Mouse (Mus musculus) limb, embryonic 11.5 days (tissue): Measurements from ENCODE around the gene Kansl3. TPM values are rescaled to one million over a fixed set of nuclear protein-coding genes. Genes with fewer than 3 reads are reported as not detected.

Experiments
- ATAC-seq: fragments of 200-750 bp; cut with Nextera tagmentation; 2 replicates; pipeline ENCODE4 v1.8.0; 2017; ENCODE audit warnings: low read depth; ENCODE audit not compliant: insufficient number of reproducible peaks, low FRiP score, low TSS enrichment
- DNase-seq: peaks from one replicate; pipeline ENCODE4 v3.0.0-alpha.2; 2015; ENCODE audit warnings: low spot score
- H3K27ac ChIP-seq: fragments of 300-500 bp; sonication (generic); replicated peaks from 2 replicates; pipeline ENCODE4 v1.5.1; 2014; ENCODE audit warnings: low read depth, mild to moderate bottlenecking, low read length
- H3K27me3 ChIP-seq: fragments of 300-500 bp; sonication (generic); 2 replicates; pipeline ENCODE4 v1.6.1; 2014; ENCODE audit warnings: mild to moderate bottlenecking, low read length, mixed read lengths; ENCODE audit not compliant: control insufficient read depth, insufficient read depth
- H3K36me3 ChIP-seq: fragments of 300-500 bp; sonication (generic); 2 replicates; pipeline ENCODE4 v1.6.1; 2014; ENCODE audit warnings: mild to moderate bottlenecking, low read length, moderate library complexity, mixed read lengths; ENCODE audit not compliant: control insufficient read depth, insufficient read depth
- H3K4me1 ChIP-seq: fragments of 300-500 bp; sonication (generic); 2 replicates; pipeline ENCODE4 v1.6.1; 2014; ENCODE audit warnings: low read length, mixed read lengths; ENCODE audit not compliant: control insufficient read depth, insufficient read depth
- H3K4me2 ChIP-seq: fragments of 300-500 bp; sonication (generic); 2 replicates; pipeline ENCODE4 v1.6.1; 2014; ENCODE audit warnings: low read depth, mild to moderate bottlenecking, moderate library complexity; ENCODE audit not compliant: severe bottlenecking
- H3K4me3 ChIP-seq: fragments of 300-500 bp; sonication (generic); 2 replicates; pipeline ENCODE4 v1.5.1; 2014; ENCODE audit warnings: low read depth, low read length
- H3K9ac ChIP-seq: fragments of 300-500 bp; sonication (generic); 2 replicates; pipeline ENCODE4 v1.6.1; 2014; ENCODE audit warnings: mild to moderate bottlenecking, low read length
- H3K9me3 ChIP-seq: fragments of 300-500 bp; sonication (generic); 2 replicates; pipeline ENCODE4 v1.6.1; 2016; ENCODE audit warnings: low read length; ENCODE audit not compliant: control insufficient read depth
- WGBS: fragments of 180-500 bp; shearing (Covaris S2); extraction: QIAGEN DNeasy Blood & Tissue Kit; methylation state at CpG from one replicate; pipeline ENCODE4 v1.1.7; 2014; 5-methylcytosine and 5-hydroxymethylcytosine counted together
- polyA plus RNA-seq: library from polyadenylated mRNA; unstranded; fragments of >200 nt; fragmentation: Nextera tagmentation; extraction: Ambion mirVana; gene quantifications from 2 replicates; pipeline ENCODE4 v1.2.1, GENCODE M21; 2014

Kansl3 gene
- polyA plus RNA-seq, 1 experiment from 2014 or later: 34.4 TPM

GRCm38 (mm10) chr1:36325900-36326321, 43.1 kb downstream of the Kansl3 start:
- no peak for ATAC-seq

GRCm38 (mm10) chr1:36323746-36324448, 45.1 kb downstream of the Kansl3 start:
- H3K4me1 ChIP-seq: no peaks in the 10 kb centered on the region
- H3K27me3 ChIP-seq: no peaks in the 10 kb centered on the region
- no peaks in the 10 kb centered on the region for H3K9me3 ChIP-seq
- no peak overlapping the region for H3K27ac ChIP-seq
- 47% methylated on average over 8 of the region's 8 CpGs for WGBS
- H3K36me3 ChIP-seq: no peaks in the 10 kb centered on the region
- no peak overlapping the region for H3K9ac ChIP-seq
- no peak overlapping the region for H3K4me3 ChIP-seq
- no peak for ATAC-seq
- H3K4me2 ChIP-seq: no peak overlapping the region
- peak; percentile 50 for DNase-seq

More at GRCm38 (mm10) chr1:36325900-36326321, 43.1 kb downstream of the Kansl3 start:
- Histone ChIP-seq H3K4me2 (no peak overlapping the region), H3K9ac (no peak overlapping the region), H3K4me3 (no peak overlapping the region), H3K27me3 (no peaks in the 10 kb centered on the region), H3K9me3 (no peaks in the 10 kb centered on the region), H3K27ac (no peak overlapping the region), H3K4me1 (no peaks in the 10 kb centered on the region), H3K36me3 (peaks cover 3% of the 10 kb centered on the region; the same call in 1 of the 2 replicates)
- WGBS: 92% methylated on average over 2 of the region's 2 CpGs
- DNase-seq: no peak

GRCm38 (mm10) chr1:36323076-36323475, 45.9 kb downstream of the Kansl3 start:
- H3K4me1 ChIP-seq: no peaks in the 10 kb centered on the region
- no peaks in the 10 kb centered on the region for H3K9me3 ChIP-seq
- H3K4me3 ChIP-seq: no peak overlapping the region
- H3K4me2 ChIP-seq: no peak overlapping the region
- WGBS: 44% methylated on average over 9 of the region's 9 CpGs
- DNase-seq: no peak
- no peak overlapping the region for H3K27ac ChIP-seq
- no peaks in the 10 kb centered on the region for H3K36me3 ChIP-seq
- no peaks in the 10 kb centered on the region for H3K27me3 ChIP-seq
- no peak for ATAC-seq
- H3K9ac ChIP-seq: no peak overlapping the region

DNA sequence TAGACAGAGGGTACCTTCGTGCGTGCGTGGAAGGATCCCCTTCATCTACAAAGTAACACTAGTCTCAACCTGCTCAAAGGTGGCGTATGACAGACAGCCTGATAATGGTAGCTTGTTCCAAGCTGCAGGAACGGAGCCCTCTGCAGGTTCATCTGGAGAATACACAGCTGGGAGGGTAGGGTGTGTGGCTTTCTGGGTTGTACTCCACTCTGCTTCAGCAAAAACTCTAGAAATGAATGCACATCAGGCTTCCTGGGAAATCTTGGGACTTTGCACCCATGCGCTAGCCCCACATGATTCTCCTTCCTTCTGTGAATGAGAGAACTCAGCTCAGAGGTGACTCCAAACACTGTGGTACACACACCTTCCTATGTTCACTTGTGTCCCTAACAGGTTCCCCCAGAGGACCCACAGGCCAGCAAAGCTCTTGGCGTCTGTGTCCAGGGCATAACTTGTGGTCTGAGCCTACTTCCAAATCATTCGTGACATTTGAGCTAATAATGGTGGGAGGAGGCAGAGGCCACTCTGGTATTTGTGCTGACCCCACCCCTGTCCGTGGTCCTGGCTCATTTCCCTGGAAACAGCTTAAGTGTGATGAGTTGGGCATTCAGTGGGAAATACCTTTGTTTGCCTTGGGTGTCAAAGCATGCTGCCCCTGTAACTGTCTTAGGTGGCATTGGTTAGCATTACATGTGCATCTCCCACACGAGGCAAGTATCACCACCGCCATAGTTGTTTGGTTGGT, 47.0 kb downstream of the Kansl3 start:
- no peaks in the 10 kb centered on the region for H3K4me1 ChIP-seq
- H3K4me3 ChIP-seq: no peak overlapping the region
- H3K9ac ChIP-seq: no peak overlapping the region
- H3K9me3 ChIP-seq: no peaks in the 10 kb centered on the region
- H3K27me3 ChIP-seq: no peaks in the 10 kb centered on the region
- H3K36me3 ChIP-seq: no peaks in the 10 kb centered on the region
- no peak overlapping the region for H3K4me2 ChIP-seq
- ATAC-seq: no peak
- no peak overlapping the region for H3K27ac ChIP-seq
- no peak for DNase-seq
- 78% methylated on average over 11 of the region's 11 CpGs for WGBS

DNA sequence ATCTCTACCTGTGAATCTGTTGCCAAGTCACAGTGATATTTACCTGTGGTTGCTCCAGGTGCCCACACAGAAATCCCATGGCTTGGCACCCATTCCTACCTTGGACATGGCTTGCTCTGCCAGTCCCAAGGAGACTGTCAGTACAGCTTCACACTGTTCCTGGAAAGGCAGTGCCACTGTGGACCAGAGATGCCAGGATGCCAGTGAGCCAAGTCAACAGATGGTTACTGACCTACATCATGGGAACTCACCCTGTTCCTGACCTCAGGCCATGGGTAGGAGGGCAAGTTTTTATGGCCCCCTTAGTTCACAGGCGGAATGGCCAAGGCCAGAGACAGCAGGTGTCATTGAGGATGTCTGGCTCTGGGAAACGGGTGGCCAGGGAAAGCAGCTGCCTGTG, 47.8 kb downstream of the Kansl3 start:
- no peak overlapping the region for H3K4me2 ChIP-seq
- H3K9me3 ChIP-seq: no peaks in the 10 kb centered on the region
- WGBS: 50% methylated on average over 2 of the region's 2 CpGs

DNA sequence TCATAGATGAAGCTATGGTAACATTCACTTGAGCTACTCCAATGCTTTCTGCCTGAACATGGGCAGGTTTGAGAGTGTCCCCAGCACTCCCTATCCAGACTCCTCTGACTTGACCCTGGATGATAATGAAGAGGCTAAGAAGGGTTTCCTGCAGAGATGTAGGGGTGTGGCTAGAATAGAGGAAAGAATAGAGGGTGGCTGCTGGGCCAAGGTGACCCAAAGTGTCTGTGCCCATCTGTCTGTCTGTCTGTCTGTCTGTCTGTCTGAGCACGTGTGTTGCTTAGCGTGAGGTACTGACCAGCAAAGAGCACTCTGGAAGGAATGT, 53.2 kb downstream of the Kansl3 start:
- DNase-seq (no peak), ATAC-seq (no peak)
- Histone ChIP-seq H3K9me3 (no peaks in the 10 kb centered on the region), H3K27me3 (no peaks in the 10 kb centered on the region), H3K36me3 (no peaks in the 10 kb centered on the region), H3K9ac (no peak overlapping the region), H3K4me3 (no peak overlapping the region), H3K4me1 (no peaks in the 10 kb centered on the region), H3K4me2 (no peak overlapping the region), H3K27ac (no peak overlapping the region)
- WGBS: 90% methylated on average over 2 of the region's 2 CpGs

More for the DNA sequence above, 47.8 kb downstream of the Kansl3 start:
- ATAC-seq (no peak), DNase-seq (no peak)
- Histone ChIP-seq H3K27ac (no peak overlapping the region), H3K36me3 (no peaks in the 10 kb centered on the region), H3K27me3 (no peaks in the 10 kb centered on the region), H3K4me3 (no peak overlapping the region), H3K9ac (no peak overlapping the region), H3K4me1 (no peaks in the 10 kb centered on the region)

DNA sequence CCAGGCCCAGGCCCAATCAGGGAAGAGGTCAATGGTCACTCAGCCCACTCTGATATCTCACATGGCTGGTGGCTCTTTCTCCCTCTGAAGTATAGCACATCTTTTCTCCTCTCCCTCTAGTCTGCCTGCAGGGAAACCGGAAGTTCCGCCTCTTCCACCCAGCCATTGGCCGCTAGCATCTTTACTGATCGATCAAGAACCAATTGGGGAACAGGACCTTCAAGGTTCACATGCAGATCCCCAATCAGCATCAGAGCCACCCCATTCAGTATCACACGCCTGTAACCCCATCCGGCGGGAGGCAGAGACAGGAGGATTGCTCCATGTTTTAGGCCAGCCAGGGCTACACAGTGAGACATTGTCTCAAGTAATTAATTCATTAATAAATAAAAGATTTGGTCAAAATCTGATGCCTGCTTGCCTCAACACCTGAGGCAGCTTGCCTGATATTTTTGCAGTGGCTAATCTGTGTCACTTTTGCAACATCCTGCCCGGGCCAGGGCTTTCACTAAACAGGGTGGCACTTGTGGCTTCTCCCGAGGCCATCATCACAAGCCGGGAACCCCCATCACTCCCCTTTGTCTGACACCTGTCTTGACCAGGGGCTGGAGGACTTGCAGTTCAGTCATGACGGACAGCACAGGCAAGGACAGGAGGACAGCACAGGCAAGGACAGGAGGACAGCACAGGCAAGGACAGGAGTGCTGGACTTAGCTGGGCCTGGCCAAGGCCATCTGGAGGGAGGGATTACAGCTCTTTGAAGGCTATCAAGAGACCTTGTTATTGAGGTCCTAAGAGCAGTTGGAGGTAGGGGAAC, 53.8 kb downstream of the Kansl3 start:
- Histone ChIP-seq H3K27ac (no peak overlapping the region), H3K4me3 (no peak overlapping the region), H3K4me2 (no peak overlapping the region), H3K9me3 (no peaks in the 10 kb centered on the region), H3K9ac (no peak overlapping the region), H3K4me1 (no peaks in the 10 kb centered on the region), H3K36me3 (no peaks in the 10 kb centered on the region), H3K27me3 (no peaks in the 10 kb centered on the region)
- ATAC-seq (no peak), DNase-seq (no peak)
- WGBS: 86% methylated on average over 11 of the region's 11 CpGs

DNA sequence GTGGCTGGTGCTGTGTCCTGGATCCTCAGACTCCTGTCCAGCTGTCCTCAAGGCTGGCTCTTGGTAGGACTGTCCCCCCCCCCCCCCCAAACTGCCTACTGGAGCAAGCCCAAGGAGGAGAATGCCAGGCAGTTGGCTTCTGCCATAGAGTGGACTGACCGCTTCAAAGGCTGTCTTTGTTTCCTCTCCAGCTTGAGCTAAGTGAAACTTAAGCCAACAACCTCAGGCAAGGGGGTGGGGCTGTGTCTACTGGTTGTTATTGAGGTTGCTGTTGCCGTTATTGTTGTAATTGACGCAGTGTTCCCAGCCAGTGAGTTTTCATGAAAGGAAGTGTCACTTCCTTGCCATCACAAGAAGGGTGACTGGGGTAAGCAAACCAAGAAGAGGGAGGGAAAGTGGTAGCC, 59.5 kb downstream of the Kansl3 start:
- peaks cover 15% of the 10 kb centered on the region for H3K4me1 ChIP-seq
- peaks cover 9% of the 10 kb centered on the region for H3K27me3 ChIP-seq
- 31% methylated on average over 3 of the region's 3 CpGs for WGBS
- 0 out of 2 replicates have a peak overlapping the region, but pooled peaks have one; percentile 10 for H3K4me2 ChIP-seq
- no peak overlapping the region for H3K9ac ChIP-seq
- ATAC-seq: no peak
- no peaks in the 10 kb centered on the region for H3K36me3 ChIP-seq
- H3K27ac ChIP-seq: no peak overlapping the region
- no peaks in the 10 kb centered on the region for H3K9me3 ChIP-seq
- no peak overlapping the region for H3K4me3 ChIP-seq
- DNase-seq: no peak
